Mouse (Mus musculus) layer of hippocampus, postnatal 14 days (tissue): ENCODE measurements around the gene Cyp2j8. TPM values are rescaled to one million over a fixed set of nuclear protein-coding genes. Genes with fewer than 3 reads are reported as not detected.
"Not testable (repeated sequence)": the region's sequence is repeated elsewhere in the genome, so short reads cannot be mapped to it uniquely, and the experiment has no call there.

Source experiments
- DNase-seq, 2 experiments: peaks; one replicate each; pipeline ENCODE4 v3.0.0; 2021 to 2022; ENCODE audit warnings: low spot score in 2 of 2, mixed read lengths in 1 of 2
- long read RNA-seq, 2 experiments: library from polyadenylated mRNA; stranded (forward); transcript quantifications; one replicate each; pipeline ENCODE4 v2.0.0; 2021
- total RNA-seq, 2 experiments: library from RNA; stranded (reverse); gene quantifications; 2 replicates each; pipeline ENCODE4 v1.2.3; 2021

Gene Cyp2j8
- not detected for total RNA-seq
- long read RNA-seq, experiment 1 = 0 reads
- long read RNA-seq, experiment 2 = 0 reads

- DNase-seq = no peak
Observed at GRCm38 (mm10) chr4:96507286-96507685, at the start of gene Cyp2j8. Gene Cyp2j8 (minus strand): TSS chr4:96507386.

- DNase-seq = peak; percentile 42 to 49
Observed at GRCm38 (mm10) chr4:96553133-96553819, 46.1 kb upstream of the Cyp2j8 start, which contains the start of gene Cyp2j6. Gene Cyp2j6 (minus strand): TSS chr4:96553661.

GRCm38 (mm10) chr4:96551619-96552018 is 44.4 kb upstream of the Cyp2j8 start:
- no peak for DNase-seq

GRCm38 (mm10) chr4:96545976-96546375 is 38.8 kb upstream of the Cyp2j8 start:
- DNase-seq = peak in 1 of 2 experiments; percentile 29

- peak in 1 of 2 experiments; percentile 12 for DNase-seq
Observed at GRCm38 (mm10) chr4:96525772-96526171, 18.6 kb upstream of the Cyp2j8 start.

- DNase-seq = no peak
Observed at GRCm38 (mm10) chr4:96522256-96522655, 15.1 kb upstream of the Cyp2j8 start.

GRCm38 (mm10) chr4:96510083-96510482 is 2.9 kb upstream of the Cyp2j8 start:
- no peak for DNase-seq

- not testable (repeated sequence) for DNase-seq
Observed at GRCm38 (mm10) chr4:96463311-96464060, 43.7 kb downstream of the Cyp2j8 start.

Other genes starting within 250 kb of the Cyp2j8 start
- not detected for gene Cyp2j11, start 158.7 kb downstream of the Cyp2j8 start, total RNA-seq
- gene Cyp2j6, start 46.3 kb upstream of the Cyp2j8 start, total RNA-seq = 10 to 100 TPM; 15.1 to 17.5 TPM
- 10 to 100 TPM; 18.7 to 26.6 TPM for gene Cyp2j9, start 84.2 kb upstream of the Cyp2j8 start, total RNA-seq
- gene Cyp2j5, start 156.8 kb upstream of the Cyp2j8 start, total RNA-seq = not detected